Mouse (Mus musculus): ENCODE data around the gene Hpca.
A peak's percentile ranks its signal among the peaks of the same experiment; 100 is the strongest.

The Hpca gene

GRCm38 (mm10) chr4:129108624-129109023, 13.2 kb downstream of the Hpca start:
- no peak for DNase-seq (ENCODE audit: low spot score in 2 of 2)

GRCm38 (mm10) chr4:129107348-129107899, 14.4 kb downstream of the Hpca start:
- DNase-seq (ENCODE audit: low spot score in 2 of 2) = no peak

GRCm38 (mm10) chr4:129106073-129106472, 15.8 kb downstream of the Hpca start:
- DNase-seq (ENCODE audit: low spot score in 2 of 2) = no peak

GRCm38 (mm10) chr4:129105356-129105755, 16.5 kb downstream of the Hpca start, which contains the start of gene Tmem54:
Gene Tmem54 (plus strand): TSS chr4:129105548.
- DNase-seq (ENCODE audit: low spot score in 2 of 2) = no peak

- DNase-seq (ENCODE audit: low spot score in 2 of 2) = no peak
Observed at GRCm38 (mm10) chr4:129102133-129102829, 19.6 kb downstream of the Hpca start.

GRCm38 (mm10) chr4:129097006-129097405, 24.8 kb downstream of the Hpca start:
- DNase-seq (ENCODE audit: low spot score in 2 of 2) = no peak

- peak in 1 of 2 experiments; percentile 56 for DNase-seq (ENCODE audit: low spot score in 2 of 2)
Observed at GRCm38 (mm10) chr4:129095276-129095675, 26.6 kb downstream of the Hpca start.

GRCm38 (mm10) chr4:129087850-129088249, 34.0 kb downstream of the Hpca start:
- no peak for DNase-seq (ENCODE audit: low spot score in 2 of 2)

GRCm38 (mm10) chr4:129086078-129086477, 35.8 kb downstream of the Hpca start:
- DNase-seq (ENCODE audit: low spot score in 2 of 2) = peak; percentile 56 to 88

- no peak for DNase-seq (ENCODE audit: low spot score in 2 of 2)
Observed at GRCm38 (mm10) chr4:129084896-129085295, 36.9 kb downstream of the Hpca start.

GRCm38 (mm10) chr4:129082379-129083115, 39.3 kb downstream of the Hpca start:
- peak; percentile 62 to 79 for DNase-seq (ENCODE audit: low spot score in 2 of 2)

- no peak for DNase-seq (ENCODE audit: low spot score in 2 of 2)
Observed at GRCm38 (mm10) chr4:129081939-129082338, 39.9 kb downstream of the Hpca start.

GRCm38 (mm10) chr4:129081512-129081911, 40.3 kb downstream of the Hpca start:
- no peak for DNase-seq (ENCODE audit: low spot score in 2 of 2)

GRCm38 (mm10) chr4:129081041-129081440, 40.8 kb downstream of the Hpca start:
- no peak for DNase-seq (ENCODE audit: low spot score in 2 of 2)

GRCm38 (mm10) chr4:129079126-129079525, 42.7 kb downstream of the Hpca start:
- DNase-seq (ENCODE audit: low spot score in 2 of 2) = no peak

GRCm38 (mm10) chr4:129068848-129069247, 53.0 kb downstream of the Hpca start:
- no peak for DNase-seq (ENCODE audit: low spot score in 2 of 2)

- no peak for DNase-seq (ENCODE audit: low spot score in 2 of 2)
Observed at GRCm38 (mm10) chr4:129067638-129068415, 54.0 kb downstream of the Hpca start.

- DNase-seq (ENCODE audit: low spot score in 2 of 2) = no peak
Observed at GRCm38 (mm10) chr4:129065688-129066236, 56.1 kb downstream of the Hpca start.

GRCm38 (mm10) chr4:129062281-129063075, 59.4 kb downstream of the Hpca start:
- DNase-seq (ENCODE audit: low spot score in 2 of 2) = no peak
